Mouse (Mus musculus) layer of hippocampus, adult 9-11 months (tissue): ENCODE measurements around the gene Sox12.
A peak's percentile ranks its signal among the peaks of the same experiment; 100 is the strongest.
"Not testable (repeated sequence)": the region's sequence is repeated elsewhere in the genome, so short reads cannot be mapped to it uniquely, and the experiment has no call there.

ENCODE experiments used
- DNase-seq: peaks from one replicate; pipeline ENCODE4 v3.0.0; 2022

Gene Sox12

DNA sequence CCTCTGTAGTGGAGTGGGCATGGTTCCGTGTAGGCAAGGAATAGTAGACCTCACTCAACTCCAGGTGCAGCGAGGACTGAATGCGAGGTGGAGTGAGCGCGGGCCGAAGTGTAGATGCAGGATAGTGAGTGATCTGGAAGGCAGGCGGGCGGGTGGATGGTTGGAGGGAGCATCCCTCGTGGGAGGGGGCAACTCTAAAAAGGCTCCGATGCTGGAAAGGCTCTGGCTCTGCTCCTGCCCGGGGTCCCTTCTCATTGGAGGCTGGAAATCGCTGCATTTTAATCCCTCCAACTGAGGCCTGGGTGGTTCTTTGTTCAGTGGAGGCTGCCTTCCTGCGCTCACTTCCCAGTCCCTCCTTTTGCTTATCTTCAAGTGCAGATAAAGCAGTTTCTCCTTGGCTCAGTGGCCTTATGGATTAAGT, 1.3 kb upstream of the Sox12 start:
- no peak for DNase-seq

DNA sequence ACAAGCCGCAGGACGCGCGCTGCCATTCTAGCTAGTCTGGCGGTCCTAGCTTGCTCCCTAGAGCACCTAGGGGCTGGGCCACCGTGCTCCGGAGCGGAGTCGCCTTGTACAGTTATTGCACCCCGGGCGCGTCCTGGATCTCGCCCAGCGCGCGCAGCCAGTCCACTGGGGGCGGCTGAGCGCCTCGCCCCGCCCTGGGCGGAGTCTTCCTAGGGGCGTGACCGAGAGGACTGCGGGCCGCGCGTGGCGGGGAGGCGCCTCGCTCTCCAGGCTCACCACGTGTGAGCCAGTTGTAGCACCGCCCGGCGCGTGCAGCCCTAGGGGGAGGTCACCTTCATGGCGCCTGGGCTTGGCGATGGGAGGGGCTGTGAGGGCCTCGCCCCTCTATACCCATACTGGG, 828 bp upstream of the Sox12 start:
- peak; percentile 94 for DNase-seq

DNA sequence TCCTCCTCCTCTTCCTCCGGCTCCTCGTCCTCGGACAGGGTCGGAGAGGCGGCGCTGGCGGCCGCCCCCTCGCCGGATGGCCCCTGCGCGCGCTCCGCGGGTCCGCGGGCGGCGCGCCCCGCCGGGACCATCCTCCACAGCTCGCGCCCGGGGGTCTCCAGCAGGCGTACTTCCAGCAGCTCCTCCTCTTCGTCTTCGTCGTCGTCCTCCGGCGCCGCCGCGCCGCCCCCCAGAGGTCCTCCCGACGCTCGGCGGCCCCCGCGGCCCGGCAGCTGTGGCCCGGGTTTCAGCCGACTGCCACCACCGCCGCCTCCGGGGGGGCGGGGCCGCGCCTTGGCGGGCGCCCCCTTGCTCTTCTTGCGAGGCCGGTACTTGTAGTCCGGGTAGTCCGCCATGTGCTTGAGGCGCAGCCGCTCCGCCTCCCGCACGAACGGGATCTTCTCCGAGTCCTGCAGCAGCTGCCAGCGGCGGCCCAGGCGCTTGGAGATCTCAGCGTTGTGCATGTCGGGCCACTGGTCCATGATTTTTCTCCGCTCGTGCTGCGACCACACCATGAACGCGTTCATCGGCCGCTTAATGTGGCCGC, 766 bp downstream of the Sox12 start:
- DNase-seq = peak; percentile 92

DNA sequence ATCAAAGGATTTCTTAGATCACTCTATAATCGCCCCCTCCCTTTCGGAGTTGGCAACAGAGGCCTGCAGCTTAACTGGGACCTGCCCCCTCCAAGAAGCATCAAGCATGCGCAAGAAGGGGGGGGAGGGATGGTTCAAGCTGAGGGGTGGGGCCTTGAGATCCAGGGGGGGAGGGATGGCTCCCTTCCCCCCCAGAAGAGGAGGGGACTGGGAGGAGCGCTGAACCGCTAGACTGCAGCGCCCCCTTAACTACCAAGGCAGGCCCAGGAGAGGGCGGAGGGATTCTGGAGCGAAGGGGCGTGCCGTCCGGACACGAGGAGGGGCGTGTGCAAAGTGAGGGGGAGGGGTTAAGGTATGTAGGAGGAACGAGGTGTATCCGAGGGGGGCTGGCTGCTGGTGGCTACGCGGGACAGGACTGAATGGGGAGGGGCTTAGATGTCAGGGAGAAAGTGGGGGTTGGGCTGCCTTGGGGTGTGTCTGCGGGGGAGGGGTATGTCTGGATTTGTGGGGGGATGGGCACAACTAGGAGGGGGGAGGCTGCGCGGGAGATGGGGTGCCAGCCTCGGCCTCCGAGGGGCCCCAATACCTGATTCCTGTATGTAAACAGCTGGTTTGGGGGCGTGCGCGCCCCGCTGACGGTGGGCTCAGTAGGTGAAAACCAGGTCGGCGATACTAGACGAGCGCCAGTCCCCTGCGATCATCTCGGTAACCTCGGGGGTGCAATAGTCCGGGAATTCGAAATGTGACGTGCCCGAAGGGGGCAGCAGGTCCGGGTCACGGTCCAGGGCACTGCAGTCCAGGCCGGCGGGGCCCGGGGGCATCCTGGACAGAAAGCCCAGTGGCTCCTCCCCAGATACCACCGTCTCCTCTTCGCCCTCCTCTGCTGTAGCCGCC, 1.5 kb downstream of the Sox12 start:
- DNase-seq = peak; percentile 94

DNA sequence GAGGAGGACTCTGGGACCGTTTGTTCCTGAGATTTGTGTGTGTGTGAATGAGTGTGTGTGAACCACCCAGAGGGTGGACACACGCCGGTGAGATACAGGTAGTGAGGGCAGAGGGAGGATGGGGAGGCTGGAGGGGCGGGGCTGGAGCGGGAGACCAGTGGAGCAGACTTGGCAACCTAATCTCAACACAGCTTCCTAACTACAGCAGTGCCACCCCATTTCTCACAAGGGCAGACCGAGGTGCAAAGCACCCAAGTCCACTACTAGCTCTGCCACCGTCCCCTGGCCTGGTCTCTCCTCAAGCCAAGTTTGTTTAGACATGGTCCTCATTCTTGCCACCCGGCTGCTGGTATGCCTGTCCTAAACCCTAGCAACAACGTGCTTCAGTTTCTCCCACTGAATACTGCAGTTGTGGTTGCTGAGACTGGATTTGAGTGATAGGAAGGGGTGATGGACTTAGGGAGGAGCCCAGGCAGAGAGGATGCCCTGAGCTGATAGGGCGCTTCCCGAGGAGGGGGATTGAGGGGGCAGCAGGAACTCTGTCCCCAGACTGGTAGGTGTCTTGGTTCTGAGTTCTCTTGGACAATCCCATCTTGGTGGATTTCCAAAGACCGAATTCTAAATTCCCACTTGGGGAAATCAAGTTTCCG, 2.5 kb downstream of the Sox12 start:
- DNase-seq = no peak

DNA sequence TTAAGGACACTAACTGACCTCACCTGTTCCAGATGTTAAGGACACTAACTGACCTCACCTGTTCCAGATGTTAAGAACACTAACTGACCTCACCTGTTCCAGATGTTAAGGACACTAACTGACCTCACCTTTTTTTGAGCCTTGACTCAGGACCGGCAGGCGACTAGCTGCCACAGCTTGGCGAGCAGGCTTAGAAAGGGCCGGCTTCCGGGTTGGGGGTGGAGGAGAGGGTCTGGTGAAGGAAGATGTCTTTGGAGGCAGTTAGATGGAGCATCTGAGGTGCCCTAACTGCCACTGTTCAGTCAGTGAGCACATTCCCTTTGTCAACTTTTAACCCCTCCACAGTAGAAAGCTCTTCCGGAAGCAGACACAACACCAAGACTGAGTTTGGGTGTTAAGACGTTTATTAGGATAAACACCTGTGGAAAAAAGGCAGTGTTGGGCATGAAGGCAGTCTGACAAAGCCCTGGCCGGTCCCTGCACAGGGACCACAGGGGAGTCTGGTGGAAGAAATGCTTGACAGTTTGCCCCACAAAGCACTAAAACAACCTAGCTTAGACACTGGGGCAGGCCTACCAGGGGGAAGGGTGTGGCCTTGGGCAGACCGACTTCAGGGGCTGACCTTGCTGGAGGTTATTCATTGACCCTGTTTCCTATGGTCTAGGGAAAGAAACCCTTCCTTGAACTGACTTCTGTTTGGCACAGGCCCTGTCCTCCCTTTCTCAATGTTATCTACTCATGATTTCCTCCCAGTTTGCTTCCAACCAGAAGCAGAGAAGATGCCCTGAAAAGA, 4.4 kb downstream of the Sox12 start:
- DNase-seq = no peak

DNA sequence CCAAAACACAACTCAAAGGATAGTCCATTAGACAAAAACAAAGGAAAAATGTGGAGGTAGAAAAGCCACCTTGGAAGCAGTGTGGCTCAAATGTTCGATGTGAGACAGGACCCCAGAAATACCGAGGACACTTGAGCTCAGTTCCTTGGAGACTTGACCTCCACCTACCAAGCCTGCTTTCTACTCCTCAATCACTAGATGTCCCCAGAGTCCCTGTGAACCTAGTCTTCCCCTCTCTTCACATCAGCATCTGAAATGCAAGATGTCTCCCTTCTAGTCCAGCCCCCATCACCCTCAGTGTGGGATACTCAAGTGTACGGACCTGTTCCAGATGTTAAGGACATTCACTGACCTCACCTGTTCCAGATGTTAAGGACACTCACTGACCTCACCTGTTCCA, 5.1 kb downstream of the Sox12 start:
- DNase-seq = peak; percentile 61

DNA sequence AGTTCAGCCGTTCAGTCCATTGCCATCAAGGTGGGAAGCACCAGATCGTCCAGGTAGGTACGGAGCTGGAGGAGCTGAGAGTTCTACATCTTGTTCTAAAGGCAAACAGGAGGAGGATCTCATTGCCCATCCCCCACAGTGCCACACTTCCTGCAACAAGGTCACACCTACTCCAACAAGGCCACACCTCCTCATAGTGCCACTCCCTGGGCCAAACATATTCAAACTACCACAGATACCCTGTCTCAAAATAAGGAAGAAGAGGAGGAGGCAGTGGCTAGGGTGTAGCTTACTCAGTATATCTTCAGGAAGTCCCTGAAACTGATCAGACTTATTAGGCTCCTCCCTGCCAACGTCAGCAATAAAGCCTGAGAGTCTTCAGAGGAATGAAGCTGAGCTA, 13.7 kb downstream of the Sox12 start:
- DNase-seq = no peak

DNA sequence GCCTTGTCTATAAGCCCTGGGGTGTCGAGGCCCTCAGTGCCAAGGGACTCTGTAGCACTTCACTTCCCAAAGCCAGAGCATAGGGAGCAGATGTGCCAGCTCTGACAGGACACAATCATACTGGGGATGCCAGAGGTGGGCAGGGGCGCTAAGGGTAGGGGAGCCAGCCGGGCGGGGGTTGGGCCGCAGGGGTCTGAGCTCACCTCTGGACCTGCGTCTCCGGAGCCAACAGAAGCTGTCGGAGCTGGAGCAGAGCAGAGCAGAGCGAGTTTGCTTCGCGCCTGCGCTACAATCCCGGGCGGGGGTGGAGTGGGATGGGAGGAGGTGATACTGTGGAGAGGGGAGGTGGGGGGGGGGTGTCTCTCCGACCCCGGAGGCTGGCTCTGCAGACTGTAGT, 21.5 kb downstream of the Sox12 start, which contains the start of gene Nrsn2:
TSS of gene Nrsn2 (minus strand) at position 294 of the 397 bp plus-strand sequence.
- DNase-seq = no peak

DNA sequence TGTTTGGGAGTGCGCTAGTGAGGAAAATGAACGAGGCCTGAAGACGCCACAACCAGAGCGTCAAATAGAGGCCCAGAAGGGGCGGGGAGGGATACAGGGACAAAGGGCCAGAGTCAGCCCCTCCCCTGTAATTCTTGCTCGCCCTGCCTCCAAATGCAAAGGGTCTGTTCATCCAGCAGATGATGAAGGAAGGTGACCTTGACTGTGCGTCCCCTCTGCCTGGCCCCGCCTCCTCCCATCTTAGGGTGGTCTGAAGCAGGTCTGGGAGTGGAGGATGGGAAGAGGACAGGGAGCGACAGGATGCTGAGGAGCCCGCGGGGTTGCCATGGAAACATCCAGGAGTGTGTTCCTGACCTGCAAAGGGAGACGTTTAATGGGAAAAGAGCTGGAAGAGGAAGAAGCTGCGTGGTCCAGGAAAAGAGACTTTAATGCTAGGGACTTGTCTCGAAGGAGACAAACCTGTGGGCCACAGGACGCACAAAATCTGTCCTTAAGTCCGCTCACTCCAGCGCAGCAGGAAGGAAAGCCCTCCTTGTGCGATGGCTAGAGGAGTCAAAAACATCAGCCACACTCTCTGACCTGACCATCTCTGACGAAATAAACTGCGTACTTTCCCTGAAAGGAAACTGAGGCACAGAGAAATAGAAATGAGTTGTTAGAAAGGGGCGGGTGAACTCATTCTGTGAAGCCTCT, 22.1 kb downstream of the Sox12 start:
- DNase-seq = peak; percentile 65

DNA sequence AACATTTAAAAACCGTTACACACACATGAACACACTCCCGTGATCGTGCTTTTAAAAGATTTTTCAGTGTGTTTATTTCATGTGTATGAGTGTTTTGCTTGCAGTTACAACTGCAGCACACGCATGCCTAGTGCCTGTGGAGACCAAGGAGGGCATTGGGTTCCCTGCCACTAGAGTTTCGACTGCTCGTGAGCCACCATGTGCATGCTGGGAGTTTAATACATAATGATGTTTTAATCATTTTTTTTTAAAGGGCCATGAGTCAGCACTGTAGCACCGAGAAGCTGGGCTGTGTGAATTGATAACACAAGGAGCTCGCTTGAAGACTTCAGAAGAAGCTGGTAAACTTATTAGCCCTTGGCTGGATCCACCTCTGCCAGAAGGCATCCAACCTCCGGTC, 24.3 kb downstream of the Sox12 start:
- no peak for DNase-seq

DNA sequence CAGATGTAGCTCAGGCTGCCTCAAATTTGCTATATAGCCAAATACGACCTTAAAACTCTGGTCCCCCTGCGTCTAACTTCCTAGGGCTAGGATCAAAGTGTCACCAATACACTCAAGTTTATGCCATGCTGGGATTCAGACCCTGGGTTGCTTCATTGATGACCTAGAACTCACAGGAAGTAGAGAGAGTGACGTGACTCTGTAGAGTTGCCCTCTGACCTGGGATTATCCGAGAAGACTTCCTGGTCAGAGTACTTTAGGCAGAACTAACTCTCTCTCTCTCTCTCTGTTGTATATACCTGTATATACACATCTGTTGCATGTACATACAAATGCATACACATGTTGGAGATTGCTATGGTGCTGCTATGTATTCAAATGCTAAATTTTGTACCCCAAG, 25.2 kb downstream of the Sox12 start:
- DNase-seq = no peak

DNA sequence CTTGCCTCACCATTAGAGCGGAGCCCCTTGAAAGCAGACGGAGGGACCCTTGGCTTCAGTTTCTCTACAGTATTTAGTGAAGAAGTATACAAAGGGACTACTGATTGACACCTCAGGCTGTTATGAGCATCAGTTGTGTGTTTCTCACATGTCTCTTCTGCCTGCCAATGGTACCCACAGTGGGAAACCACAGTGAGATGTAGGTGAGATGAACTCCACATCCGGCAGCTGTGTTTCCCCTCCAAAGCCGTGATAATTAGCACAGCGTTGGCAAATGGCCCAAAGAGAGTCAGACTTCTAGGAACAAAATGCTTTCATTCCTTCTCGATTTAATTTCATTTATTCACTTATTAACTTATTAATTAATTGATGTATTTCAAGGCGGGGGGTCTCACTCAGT, 25.8 kb downstream of the Sox12 start:
- DNase-seq = no peak

DNA sequence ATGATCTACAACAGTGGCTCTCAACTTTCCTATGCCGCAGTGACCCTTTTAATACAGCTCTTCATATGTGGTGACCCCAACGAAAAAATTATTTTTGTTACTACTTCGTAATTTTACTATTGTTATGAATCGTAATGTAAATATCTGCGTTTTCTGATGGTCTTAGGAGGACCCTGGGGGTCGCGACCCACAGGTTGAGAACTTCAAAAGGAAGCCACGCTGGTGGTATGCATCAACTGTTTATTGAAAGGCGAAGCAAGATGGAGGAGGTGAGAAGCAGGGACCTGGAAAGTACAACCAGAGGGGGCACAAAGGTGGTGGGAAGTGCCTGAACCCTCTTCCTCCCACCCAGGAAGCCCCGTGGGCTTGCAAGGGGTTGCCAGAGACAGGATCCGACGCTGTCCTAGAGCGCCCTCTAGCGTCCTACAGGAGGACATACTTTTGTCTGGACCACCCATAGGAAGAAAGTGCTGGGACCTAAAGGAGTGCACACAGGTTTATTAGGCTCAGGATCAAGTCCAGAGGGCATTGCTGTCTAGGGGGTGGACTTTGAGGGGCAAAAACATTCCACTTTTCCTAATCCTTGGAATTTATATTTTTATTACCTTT, 29.2 kb downstream of the Sox12 start:
- DNase-seq = no peak

DNA sequence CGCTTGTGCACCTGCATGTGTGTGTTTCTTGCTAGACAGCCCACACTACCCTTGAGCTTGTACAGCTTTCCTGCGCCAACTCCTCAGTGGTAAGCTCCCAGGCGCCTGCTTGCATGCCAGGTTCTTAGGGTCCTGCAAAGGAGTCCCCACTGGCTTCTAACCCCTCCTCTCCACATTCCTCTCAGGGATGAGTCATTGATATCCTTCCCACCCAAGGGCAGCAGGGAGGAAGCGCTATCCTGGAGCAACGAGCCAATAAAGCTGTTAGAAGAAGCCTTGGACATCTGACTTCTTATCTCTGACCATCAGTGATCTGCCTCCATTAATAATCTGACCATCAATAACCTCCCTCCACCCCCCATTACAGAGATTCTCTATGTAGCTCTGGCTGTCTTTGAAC, 29.9 kb downstream of the Sox12 start:
- no peak for DNase-seq

DNA sequence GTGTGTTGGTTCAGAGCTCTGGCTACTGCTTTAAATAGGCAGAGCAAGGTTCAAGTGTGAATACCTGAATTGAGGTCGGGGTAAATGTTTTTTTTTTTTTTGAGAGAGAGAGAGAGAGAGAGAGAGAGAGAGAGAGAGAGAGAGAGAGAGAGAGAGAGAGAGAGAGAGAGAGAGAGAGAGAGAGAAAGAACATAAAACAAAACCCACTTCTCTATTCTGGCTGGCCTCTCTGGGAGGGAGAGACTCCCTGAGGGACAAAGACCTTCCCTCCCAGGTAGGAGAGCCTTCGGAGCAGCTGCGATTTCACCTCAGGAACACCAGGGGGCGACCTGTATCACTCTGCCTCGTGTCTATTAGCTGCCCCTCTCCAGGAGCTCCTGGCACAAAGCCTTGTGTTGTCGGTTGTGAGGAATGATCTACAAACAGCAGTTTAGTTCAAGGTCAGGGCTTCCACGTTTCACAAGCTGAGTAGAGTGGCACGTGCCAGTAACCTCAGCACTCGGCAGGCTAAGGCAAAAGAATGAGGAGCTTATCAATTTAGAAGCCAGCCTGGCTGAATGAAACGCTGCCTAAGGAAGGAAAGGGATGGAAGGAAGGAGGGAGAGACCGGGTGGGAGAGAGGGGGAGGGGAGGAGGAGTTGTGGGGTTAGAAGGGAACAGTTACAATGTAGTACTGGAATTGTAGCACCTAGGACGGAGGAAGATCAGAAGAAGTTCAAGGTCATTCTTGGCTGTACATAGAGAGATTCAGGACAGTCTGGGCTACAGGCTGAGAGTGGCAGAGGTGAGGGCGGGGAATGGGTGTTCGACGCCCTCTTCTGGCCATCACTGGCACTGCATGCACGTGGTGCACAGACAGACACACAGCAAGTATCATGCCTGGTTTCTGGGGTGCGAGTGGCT, 34.4 kb downstream of the Sox12 start:
- peak; percentile 67 for DNase-seq

DNA sequence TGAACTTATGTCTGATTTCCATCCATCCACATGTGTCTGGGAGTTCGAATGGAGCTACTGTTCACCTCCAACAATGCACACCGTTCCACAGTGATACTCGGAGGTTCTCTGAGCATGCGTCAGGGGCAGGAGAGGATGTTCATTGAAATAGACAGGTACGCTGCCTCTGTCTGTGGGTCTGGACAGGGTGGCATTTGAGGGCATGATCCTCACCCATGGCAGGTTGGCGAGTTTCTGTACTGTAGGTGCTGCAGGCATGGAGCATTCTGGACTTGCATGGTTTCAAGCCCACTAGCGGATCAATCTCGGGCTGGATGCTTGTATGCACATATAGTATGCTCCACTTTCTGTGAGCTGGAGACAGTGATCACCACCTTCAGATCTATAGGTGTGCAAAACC, 36.7 kb downstream of the Sox12 start:
- DNase-seq = no peak

DNA sequence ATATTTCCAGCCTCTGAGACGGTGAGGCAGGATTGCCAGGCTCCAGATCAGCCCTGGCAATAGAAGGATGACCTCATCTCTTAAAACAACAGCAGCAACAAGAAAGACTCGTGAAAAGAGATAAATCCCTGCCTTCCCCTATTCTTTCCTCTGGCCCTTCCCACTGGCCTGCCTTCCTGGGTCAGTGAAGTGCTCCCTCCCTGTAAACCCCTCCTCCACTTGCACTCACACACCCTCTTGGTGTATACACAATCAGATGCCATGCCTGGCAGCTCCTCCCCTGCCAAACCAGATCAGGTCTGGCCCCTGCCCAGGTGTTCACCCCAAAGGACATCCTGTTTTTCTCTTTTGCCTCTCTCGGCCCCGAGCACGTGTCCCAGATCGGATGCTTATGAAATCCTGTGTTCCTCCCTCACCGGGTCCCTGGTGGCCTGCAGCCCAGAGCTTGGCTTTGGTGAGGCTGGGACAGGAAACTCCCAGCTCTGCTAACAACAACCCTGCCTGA, 37.5 kb downstream of the Sox12 start:
- no peak for DNase-seq

DNA sequence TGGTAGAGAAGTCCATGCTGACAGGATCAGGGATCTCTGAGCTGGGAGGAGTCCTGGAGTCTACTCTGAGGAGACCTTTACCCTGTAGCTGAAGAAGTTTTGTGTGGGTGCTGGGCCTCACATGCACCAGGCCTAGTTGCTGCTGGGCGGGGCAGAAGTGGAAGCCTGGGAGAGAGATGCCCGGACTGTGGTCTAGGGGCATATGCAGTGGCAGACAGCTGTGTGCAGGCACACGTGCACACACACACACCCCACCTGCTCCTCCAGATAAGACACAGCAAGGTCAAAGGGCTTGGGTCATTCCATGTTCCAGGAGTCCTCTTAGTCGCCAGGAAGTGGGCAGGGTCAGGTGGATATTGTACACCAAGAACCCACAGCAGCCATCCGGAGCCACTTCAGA, 38.2 kb downstream of the Sox12 start:
- DNase-seq = no peak

DNA sequence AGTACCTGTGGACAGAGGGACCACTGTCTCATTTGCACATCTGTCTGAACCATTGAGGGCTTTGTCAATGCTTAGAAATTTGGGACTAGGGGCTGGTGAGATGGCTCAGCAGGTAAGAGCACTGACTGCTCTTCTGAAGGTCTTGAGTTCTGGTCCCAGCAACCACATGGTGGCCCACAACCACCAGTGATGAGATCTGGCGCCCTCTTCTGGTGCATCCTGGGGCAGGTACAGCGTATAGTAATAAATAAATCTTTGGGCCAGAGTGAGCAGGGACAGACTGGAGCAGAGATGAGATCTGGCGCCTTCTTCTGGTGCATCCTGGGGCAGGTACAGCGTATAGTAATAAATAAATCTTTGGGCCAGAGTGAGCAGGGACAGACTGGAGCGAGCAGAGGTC, 38.9 kb downstream of the Sox12 start:
- DNase-seq = not testable (repeated sequence)

DNA sequence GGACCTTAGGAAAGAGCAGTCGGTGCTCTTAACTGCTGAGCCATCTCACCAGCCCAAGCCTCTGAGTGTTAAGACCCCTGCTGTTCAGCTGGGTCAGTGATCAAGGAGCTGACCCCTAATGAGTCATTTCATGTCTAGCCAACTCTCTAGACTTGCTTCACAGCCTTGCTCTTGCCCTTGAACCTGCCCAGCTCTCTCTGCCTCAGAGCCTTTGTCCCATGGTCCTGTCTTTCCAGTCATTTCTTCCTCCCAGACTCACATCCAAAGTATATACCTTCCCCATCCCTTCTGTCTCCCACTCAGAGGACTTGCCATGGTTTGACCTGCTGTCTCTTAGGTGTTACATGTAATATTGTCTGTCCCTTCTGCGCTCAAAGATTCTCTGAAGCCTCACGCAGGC, 40.6 kb downstream of the Sox12 start:
- no peak for DNase-seq
